Mouse (Mus musculus): Measurements from ENCODE around the gene Brd1.

- TF ChIP-seq CTCF (IDR thresholded peaks at IDR 0.05; ENCODE audit: low read depth) (no peak), EP300 (IDR thresholded peaks at IDR 0.05; ENCODE audit: low read depth) (no peak)
Measured at GRCm38 (mm10) chr15:88724311-88724710, 9.7 kb downstream of the Brd1 start.

All from liver, postnatal 0 days (tissue).